Mouse (Mus musculus): ENCODE data around the gene Alox8. TPM values are rescaled to one million over a fixed set of nuclear protein-coding genes. Genes with fewer than 3 reads are reported as not detected.

The Alox8 gene
- total RNA-seq (2015; ENCODE audit: low replicate concordance), result not detected in 2 replicates
- total RNA-seq (2017; ENCODE audit: low replicate concordance), result not detected in 2 replicates

DNA sequence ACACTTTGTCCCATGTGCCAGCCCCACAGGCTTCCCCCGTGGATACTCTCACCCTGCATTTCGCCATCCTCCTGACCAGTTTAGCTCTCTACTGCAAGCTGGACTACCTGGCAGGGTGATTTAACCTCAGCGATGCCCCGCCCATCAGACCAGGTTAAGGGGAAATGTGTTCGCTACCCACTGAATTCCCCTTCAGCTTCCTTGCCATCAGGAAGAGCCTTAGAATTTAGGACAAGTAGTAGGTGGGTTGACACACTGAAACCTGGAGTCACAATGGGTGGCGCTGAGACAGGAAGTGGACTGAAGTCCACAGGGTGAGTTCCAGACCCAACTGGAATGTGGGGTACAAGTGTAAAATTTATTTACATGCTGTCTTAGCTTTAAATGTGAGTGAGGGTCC is at the start of gene Alox8:
Gene Alox8 (minus strand): TSS at position 101 of the 400 bp plus-strand sequence.
- no peak for ATAC-seq (replicated peaks; ENCODE audit: low FRiP score, poor library complexity, severe bottlenecking)

DNA sequence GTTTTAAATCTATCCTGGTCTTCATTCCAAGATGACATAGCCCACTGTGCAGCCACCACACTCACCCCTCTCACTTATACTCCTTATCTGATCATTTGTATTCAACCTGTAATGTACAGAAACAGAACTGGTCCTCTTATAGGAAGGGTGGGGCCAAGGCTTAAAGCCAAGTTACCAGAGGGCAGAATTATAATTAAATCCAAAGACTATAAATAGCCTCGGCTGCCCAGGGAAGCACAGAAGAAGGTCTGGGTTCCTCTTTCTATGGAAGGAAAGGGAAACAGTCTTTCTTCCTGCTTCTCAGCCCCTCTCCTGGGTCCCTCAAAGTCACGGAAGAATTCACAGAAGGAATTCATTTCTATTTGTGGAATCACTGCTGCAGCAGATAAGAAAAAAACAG is 48.0 kb upstream of the Alox8 start:
- ATAC-seq (replicated peaks; ENCODE audit: low FRiP score, poor library complexity, severe bottlenecking), result no peak

- ATAC-seq (replicated peaks; ENCODE audit: low FRiP score, poor library complexity, severe bottlenecking), result no peak
Measured at GRCm38 (mm10) chr11:69244911-69245310, 47.3 kb upstream of the Alox8 start.

DNA sequence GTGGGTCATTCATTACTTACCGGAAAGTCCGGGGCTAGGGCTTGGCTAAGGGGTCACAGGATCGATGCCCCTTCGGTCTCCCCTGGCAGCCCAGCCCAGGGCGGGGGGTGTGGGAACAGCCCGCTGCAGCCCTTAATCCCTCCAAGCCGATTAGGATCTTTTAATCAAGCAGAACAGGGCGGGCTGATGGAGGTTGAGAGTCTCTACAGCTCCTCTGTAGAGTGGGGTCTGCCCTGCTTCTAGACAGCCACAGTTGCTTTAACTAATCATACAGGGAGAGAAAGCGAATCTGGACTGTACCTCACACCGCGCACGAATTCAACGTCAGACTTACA is 39.2 kb upstream of the Alox8 start, which contains the start of gene Gucy2e:
Gene Gucy2e (minus strand): TSS at position 111 of the 335 bp plus-strand sequence.
- ATAC-seq (replicated peaks; ENCODE audit: low FRiP score, poor library complexity, severe bottlenecking), result no peak

GRCm38 (mm10) chr11:69236061-69236925 is 38.6 kb upstream of the Alox8 start:
- ATAC-seq (replicated peaks; ENCODE audit: low FRiP score, poor library complexity, severe bottlenecking), result no peak

GRCm38 (mm10) chr11:69235285-69236060 is 37.8 kb upstream of the Alox8 start:
- ATAC-seq (replicated peaks; ENCODE audit: low FRiP score, poor library complexity, severe bottlenecking), result peak; percentile 89

DNA sequence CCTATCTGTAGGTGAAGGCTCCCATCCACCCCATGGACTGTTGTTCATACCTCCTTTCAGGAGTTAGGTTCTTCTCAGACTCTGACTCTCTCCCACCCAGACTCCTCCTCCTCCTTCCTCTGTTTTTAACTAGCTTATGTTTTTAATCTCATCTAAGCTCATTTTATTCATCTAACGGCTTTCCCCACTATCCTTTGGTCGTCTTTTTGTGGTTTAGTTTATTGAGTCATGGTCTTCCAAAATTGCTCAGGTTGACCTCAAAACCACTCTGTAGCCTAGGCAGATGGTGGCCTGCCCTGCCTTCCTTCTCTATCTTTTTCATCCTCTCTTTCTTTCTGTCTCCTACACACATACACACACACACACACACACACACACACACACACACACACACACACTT is 35.5 kb upstream of the Alox8 start:
- no peak for ATAC-seq (replicated peaks; ENCODE audit: low FRiP score, poor library complexity, severe bottlenecking)

DNA sequence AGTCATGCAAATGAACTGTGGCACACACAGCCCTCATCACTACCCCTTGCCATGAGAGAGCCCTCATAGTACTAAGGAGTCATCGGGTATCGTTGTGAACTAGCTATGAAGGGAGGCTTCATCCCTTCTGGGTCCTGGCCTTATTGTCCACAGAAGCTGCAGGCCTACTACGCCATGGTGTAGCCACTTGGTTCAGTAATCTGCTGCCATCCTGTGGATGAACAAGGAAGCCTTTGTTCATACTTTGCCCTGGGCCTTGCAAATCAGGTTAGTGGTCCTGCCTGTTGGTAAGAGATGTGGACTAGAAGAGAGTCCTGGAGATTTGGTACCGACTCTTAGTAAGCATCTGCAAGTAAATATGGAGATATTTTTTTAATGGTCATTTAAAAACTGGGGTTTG is 32.8 kb upstream of the Alox8 start:
- no peak for ATAC-seq (replicated peaks; ENCODE audit: low FRiP score, poor library complexity, severe bottlenecking)

DNA sequence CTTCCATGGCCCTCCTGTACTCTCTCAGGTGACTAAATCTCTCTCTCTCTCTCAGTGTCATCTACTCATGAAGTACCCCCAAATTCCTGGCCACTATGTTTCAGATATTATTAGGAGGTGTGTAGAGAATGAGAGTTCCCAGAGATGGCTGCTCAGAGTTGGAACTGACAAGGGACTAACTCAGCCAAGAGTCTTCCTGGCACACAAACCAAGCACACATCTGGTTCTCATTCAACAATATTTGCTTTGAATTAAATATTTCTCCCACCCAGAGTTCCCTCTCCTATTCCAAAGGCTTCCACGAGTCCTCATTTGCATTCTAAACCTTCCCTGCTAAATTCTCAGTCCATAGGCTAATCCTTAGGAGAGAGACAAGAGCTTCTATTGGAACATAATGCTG is 28.1 kb upstream of the Alox8 start:
- no peak for ATAC-seq (replicated peaks; ENCODE audit: low FRiP score, poor library complexity, severe bottlenecking)

GRCm38 (mm10) chr11:69223101-69223500 is 25.5 kb upstream of the Alox8 start:
- no peak for ATAC-seq (replicated peaks; ENCODE audit: low FRiP score, poor library complexity, severe bottlenecking)

- ATAC-seq (replicated peaks; ENCODE audit: low FRiP score, poor library complexity, severe bottlenecking), result no peak
Measured at GRCm38 (mm10) chr11:69221070-69221469, 23.4 kb upstream of the Alox8 start.

DNA sequence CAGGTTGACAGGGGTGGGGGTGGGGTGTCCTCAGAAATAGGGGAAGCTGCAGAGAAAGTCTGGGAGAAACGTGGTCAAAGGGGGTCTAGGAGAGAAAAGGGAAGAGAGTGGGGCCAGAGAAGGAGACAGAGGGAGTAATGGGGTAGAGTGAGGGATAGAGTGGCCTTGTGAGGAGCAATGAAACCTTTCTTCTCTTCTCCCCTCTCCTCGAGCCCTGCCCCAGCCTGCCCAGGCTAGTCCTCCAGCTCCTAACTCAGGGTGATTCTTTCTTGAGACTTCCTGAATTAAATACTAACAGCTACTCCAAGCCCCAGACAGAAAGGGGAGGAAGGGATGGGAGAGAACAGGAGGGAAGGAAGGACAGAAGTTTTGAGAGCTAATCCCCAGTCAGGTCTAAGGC is 21.0 kb upstream of the Alox8 start:
- no peak for ATAC-seq (replicated peaks; ENCODE audit: low FRiP score, poor library complexity, severe bottlenecking)

DNA sequence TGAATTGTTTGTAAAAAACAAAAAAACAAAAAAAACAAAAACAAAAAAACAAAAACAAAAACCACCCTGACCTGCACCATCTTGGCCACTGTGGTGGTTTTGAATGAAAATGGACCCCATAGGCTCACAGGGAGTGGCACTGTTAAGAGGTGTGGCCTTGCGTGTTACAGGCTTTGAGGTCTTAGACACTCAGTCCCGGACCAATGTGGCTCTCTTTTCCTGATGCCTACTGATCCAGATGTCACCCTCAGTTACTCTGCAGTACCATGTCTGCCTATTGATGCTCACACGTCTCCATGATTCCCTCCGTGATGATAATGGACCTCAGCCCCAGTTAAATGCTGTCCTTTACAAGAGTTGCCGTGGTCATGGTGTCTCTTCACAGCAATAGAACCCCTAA is 19.8 kb upstream of the Alox8 start:
- no peak for ATAC-seq (replicated peaks; ENCODE audit: low FRiP score, poor library complexity, severe bottlenecking)

GRCm38 (mm10) chr11:69211431-69211830 is 13.8 kb upstream of the Alox8 start:
- no peak for ATAC-seq (replicated peaks; ENCODE audit: low FRiP score, poor library complexity, severe bottlenecking)

- ATAC-seq (replicated peaks; ENCODE audit: low FRiP score, poor library complexity, severe bottlenecking), result no peak
Measured at GRCm38 (mm10) chr11:69202469-69203230, 5.0 kb upstream of the Alox8 start.

- ATAC-seq (replicated peaks; ENCODE audit: low FRiP score, poor library complexity, severe bottlenecking), result no peak
Measured at GRCm38 (mm10) chr11:69200231-69200630, 2.6 kb upstream of the Alox8 start.

GRCm38 (mm10) chr11:69199251-69199650 is 1.6 kb upstream of the Alox8 start:
- no peak for ATAC-seq (replicated peaks; ENCODE audit: low FRiP score, poor library complexity, severe bottlenecking)

DNA sequence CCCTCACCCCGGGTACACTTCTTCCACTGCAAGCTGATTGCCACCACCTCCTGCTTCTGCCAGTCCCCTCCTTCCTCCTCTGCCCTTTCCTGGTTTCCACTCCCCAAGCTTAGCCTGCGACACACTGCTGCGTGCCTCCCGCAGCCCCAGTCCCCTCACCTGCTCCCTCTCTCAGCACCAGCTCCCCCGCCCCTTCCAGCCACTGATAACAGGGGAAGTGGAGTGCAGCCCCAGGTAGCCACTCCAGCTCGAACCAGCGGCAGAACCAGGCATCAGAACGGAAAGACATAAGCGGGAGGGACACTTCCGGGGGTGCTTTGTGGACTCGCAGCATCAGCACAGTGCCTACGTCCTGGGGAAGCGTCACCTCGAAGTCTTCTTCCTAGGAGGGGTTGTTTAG is 449 bp downstream of the Alox8 start:
- ATAC-seq (replicated peaks; ENCODE audit: low FRiP score, poor library complexity, severe bottlenecking), result no peak

GRCm38 (mm10) chr11:69196766-69197165 is 877 bp downstream of the Alox8 start:
- ATAC-seq (replicated peaks; ENCODE audit: low FRiP score, poor library complexity, severe bottlenecking), result no peak

- ATAC-seq (replicated peaks; ENCODE audit: low FRiP score, poor library complexity, severe bottlenecking), result no peak
Measured at GRCm38 (mm10) chr11:69192840-69193239, 4.8 kb downstream of the Alox8 start.
